Mouse (Mus musculus) hindbrain, postnatal 0 days (tissue): ENCODE results near the gene Pole2. TPM values are rescaled to one million over a fixed set of nuclear protein-coding genes. Genes with fewer than 3 reads are reported as not detected.
A peak's percentile ranks its signal among the peaks of the same experiment; 100 is the strongest.

Experiments used
- ATAC-seq: fragments of 200-750 bp; cut with Nextera tagmentation; 2 replicates; pipeline ENCODE4 v1.8.0; 2017; ENCODE audit warnings: mild to moderate bottlenecking, moderate TSS enrichment, moderate library complexity
- DNase-seq: peaks from one replicate; pipeline ENCODE4 v3.0.0-alpha.2; 2015; ENCODE audit warnings: low spot score
- H3K27ac ChIP-seq: fragments of 300-500 bp; sonication (generic); 2 replicates; pipeline ENCODE4 v1.5.1; 2014; ENCODE audit warnings: mild to moderate bottlenecking
- H3K27me3 ChIP-seq: fragments of 300-500 bp; sonication (generic); 2 replicates; pipeline ENCODE4 v1.6.1; 2014; ENCODE audit warnings: low read length, mixed read lengths; ENCODE audit not compliant: insufficient read depth
- H3K36me3 ChIP-seq: fragments of 300-500 bp; sonication (generic); 2 replicates; pipeline ENCODE4 v1.6.1; 2014; ENCODE audit warnings: low read length, mixed read lengths; ENCODE audit not compliant: insufficient read depth
- H3K4me1 ChIP-seq: fragments of 300-500 bp; sonication (generic); 2 replicates; pipeline ENCODE4 v1.6.1; 2014; ENCODE audit warnings: antibody characterized with exemption, low read length, mixed read lengths; ENCODE audit not compliant: insufficient read depth
- H3K4me2 ChIP-seq: fragments of 300-500 bp; sonication (generic); 2 replicates; pipeline ENCODE4 v1.6.1; 2014; ENCODE audit warnings: low read depth, mild to moderate bottlenecking, low read length, moderate library complexity, mixed read lengths
- H3K4me3 ChIP-seq: fragments of 300-500 bp; sonication (generic); 2 replicates; pipeline ENCODE4 v1.5.1; 2014; ENCODE audit warnings: low read length
- H3K9ac ChIP-seq: fragments of 300-500 bp; sonication (generic); replicated peaks from 2 replicates; pipeline ENCODE4 v1.6.1; 2014; ENCODE audit warnings: mild to moderate bottlenecking, low read length, moderate library complexity, mixed read lengths
- H3K9me3 ChIP-seq: fragments of 300-500 bp; sonication (generic); 2 replicates; pipeline ENCODE4 v1.6.1; 2016; ENCODE audit warnings: low read length, mixed read lengths
- CTCF ChIP-seq: IDR thresholded peaks from 2 replicates; pipeline ENCODE4 v1.5.1; 2016; ENCODE audit warnings: antibody characterized with exemption, control low read depth, low read depth
- WGBS: fragments of 180-500 bp; shearing (Covaris S2); extraction: QIAGEN DNeasy Blood & Tissue Kit; methylation state at CpG from one replicate; pipeline ENCODE4 v1.1.7; 2014; 5-methylcytosine and 5-hydroxymethylcytosine counted together
- polyA plus RNA-seq: library from polyadenylated mRNA; unstranded; fragments of >200 nt; fragmentation: Nextera tagmentation; extraction: Ambion mirVana; gene quantifications from 2 replicates; pipeline ENCODE4 v1.2.1, GENCODE M21; 2015
- total RNA-seq: library from RNA; depleted of rRNA; stranded (reverse); fragments of >200 nt; gene quantifications from 2 replicates; pipeline ENCODE4 v1.2.3, GENCODE M21; 2014

Pole2 gene
- total and polyA plus RNA-seq, 2 experiments from 2014 or later: 3.1 to 4.4 TPM

GRCm38 (mm10) chr12:69229251-69229650 lies 1.3 kb upstream of the Pole2 start:
- Histone ChIP-seq H3K27me3 (no peaks in the 10 kb centered on the region), H3K9me3 (no peaks in the 10 kb centered on the region), H3K36me3 (no peaks in the 10 kb centered on the region), H3K9ac (no peak overlapping the region), H3K4me3 (no peak overlapping the region), H3K27ac (no peak overlapping the region), H3K4me2 (no peak overlapping the region), H3K4me1 (no peaks in the 10 kb centered on the region)
- ATAC-seq (no peak), DNase-seq (no peak)
- 61% methylated on average over 2 of the region's 2 CpGs for WGBS
- peak; percentile 32 for TF ChIP-seq CTCF

DNA sequence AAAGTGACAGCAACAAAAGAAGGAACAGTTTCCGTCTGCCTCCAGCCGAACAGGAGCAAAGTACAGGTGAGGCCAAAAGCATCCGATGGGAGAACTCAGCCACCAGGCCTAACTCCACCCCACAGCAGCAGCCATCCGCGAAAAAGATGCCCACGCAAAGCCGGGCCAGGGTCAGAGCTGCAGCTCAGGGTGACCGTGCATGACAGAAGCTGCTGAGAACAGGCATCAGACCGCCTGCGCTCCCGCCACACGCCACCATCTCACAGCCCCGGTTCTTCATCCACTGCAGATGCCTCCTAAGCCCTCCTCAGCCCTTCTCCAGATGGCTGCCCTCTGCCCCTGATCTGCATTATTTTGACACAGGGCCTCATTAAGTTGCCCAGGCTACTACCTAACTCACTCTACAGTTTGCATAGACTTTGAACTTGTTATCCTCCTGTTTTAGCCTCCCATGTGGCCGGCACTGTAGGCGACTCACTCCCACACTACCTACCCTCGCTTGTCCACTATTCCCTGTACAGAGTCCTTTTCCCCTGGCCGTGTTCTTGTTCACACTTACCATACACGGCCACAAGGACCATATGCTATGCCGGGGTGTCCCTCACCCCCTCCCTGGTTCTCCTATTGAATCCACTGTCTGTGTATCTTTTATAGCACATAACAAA lies 7.2 kb downstream of the Pole2 start:
- no peaks in the 10 kb centered on the region for H3K4me1 ChIP-seq
- no peaks in the 10 kb centered on the region for H3K27me3 ChIP-seq
- no peak overlapping the region for H3K4me2 ChIP-seq
- H3K9me3 ChIP-seq: no peaks in the 10 kb centered on the region
- no peaks in the 10 kb centered on the region for H3K36me3 ChIP-seq
- no peak overlapping the region for H3K9ac ChIP-seq
- no peak overlapping the region for H3K4me3 ChIP-seq
- 90% methylated on average over 19 of the region's 19 CpGs for WGBS
- no peak for TF ChIP-seq CTCF
- DNase-seq (no peak), ATAC-seq (no peak)
- no peak overlapping the region for H3K27ac ChIP-seq

- Histone ChIP-seq H3K27ac (no peak overlapping the region), H3K27me3 (no peaks in the 10 kb centered on the region), H3K9me3 (no peaks in the 10 kb centered on the region), H3K9ac (no peak overlapping the region), H3K4me3 (no peak overlapping the region), H3K36me3 (0 out of 2 replicates have a peak, but pooled peaks cover 3% of the 10 kb centered on the region), H3K4me2 (no peak overlapping the region), H3K4me1 (no peaks in the 10 kb centered on the region)
- TF ChIP-seq CTCF: no peak
- WGBS: 87% methylated on average over 7 of the region's 7 CpGs
- ATAC-seq (no peak), DNase-seq (no peak)
Observed at GRCm38 (mm10) chr12:69216587-69216986, 11.4 kb downstream of the Pole2 start.

- DNase-seq: peak; percentile 21
- WGBS: 67% methylated on average over 3 of the region's 3 CpGs
- no peak for TF ChIP-seq CTCF
Observed at GRCm38 (mm10) chr12:69215000-69215785, 12.8 kb downstream of the Pole2 start.

DNA sequence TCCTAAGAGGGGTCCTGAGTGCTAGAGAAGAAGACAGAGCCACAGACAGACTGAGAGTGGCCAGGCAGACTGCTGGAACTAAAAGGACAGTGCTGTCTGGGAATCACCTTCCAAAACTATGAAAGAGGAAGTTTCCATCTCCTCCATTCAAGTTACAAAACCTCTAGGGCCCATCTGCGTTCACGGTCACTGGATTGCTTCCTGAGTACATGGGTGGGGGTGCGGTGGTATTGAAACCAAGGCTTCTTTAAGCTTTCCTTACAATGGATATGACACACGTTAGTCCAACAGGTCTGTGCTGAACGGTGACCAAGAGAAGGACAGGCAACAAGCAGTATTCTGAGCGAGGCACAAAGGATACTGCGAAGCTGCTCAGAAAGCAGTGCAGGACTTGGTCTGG lies 13.6 kb downstream of the Pole2 start:
- DNase-seq (no peak), ATAC-seq (no peak)
- Histone ChIP-seq H3K4me1 (no peaks in the 10 kb centered on the region), H3K9ac (no peak overlapping the region), H3K4me3 (no peak overlapping the region), H3K27ac (no peak overlapping the region), H3K9me3 (no peaks in the 10 kb centered on the region), H3K4me2 (no peak overlapping the region), H3K27me3 (no peaks in the 10 kb centered on the region), H3K36me3 (0 out of 2 replicates have a peak, but pooled peaks cover 3% of the 10 kb centered on the region)
- TF ChIP-seq CTCF: no peak
- 92% methylated on average over 7 of the region's 7 CpGs for WGBS

More at GRCm38 (mm10) chr12:69215000-69215785, 12.8 kb downstream of the Pole2 start:
- H3K27ac ChIP-seq: no peak overlapping the region
- no peak overlapping the region for H3K9ac ChIP-seq
- H3K27me3 ChIP-seq: no peaks in the 10 kb centered on the region
- no peaks in the 10 kb centered on the region for H3K4me1 ChIP-seq
- 0 out of 2 replicates have a peak, but pooled peaks cover 3% of the 10 kb centered on the region for H3K36me3 ChIP-seq
- H3K4me2 ChIP-seq: no peak overlapping the region
- H3K4me3 ChIP-seq: no peak overlapping the region
- no peaks in the 10 kb centered on the region for H3K9me3 ChIP-seq
- ATAC-seq: no peak

- DNase-seq (no peak), ATAC-seq (no peak)
- Histone ChIP-seq H3K4me2 (no peak overlapping the region), H3K27me3 (no peaks in the 10 kb centered on the region), H3K4me3 (no peak overlapping the region), H3K4me1 (no peaks in the 10 kb centered on the region), H3K36me3 (0 out of 2 replicates have a peak, but pooled peaks cover 3% of the 10 kb centered on the region), H3K27ac (no peak overlapping the region), H3K9ac (no peak overlapping the region), H3K9me3 (no peaks in the 10 kb centered on the region)
- WGBS: 94% methylated on average over 13 of the region's 13 CpGs
- no peak for TF ChIP-seq CTCF
Observed at GRCm38 (mm10) chr12:69213186-69213777, 14.7 kb downstream of the Pole2 start.
